Mouse (Mus musculus) CH12.LX (cell line): ENCODE measurements around the gene Trappc3.

ENCODE experiments used
- CHD2 ChIP-seq: IDR thresholded peaks from 2 replicates; pipeline ENCODE4 v1.6.1; 2011; ENCODE audit warnings: low read length, improper control_type of control experiment
- CTCF ChIP-seq, 2 experiments: IDR thresholded peaks in 1 of 2; conservative IDR thresholded peaks in 1 of 2; 2 replicates each; pipeline ENCODE4 v1.5.1; 2011 to 2012; ENCODE audit warnings: low read depth in 2 of 2, low read length in 2 of 2, improper control_type of control experiment in 1 of 2, inconsistent platforms in 1 of 2, mild to moderate bottlenecking in 1 of 2, moderate library complexity in 1 of 2
- E2F4 ChIP-seq: IDR thresholded peaks from 2 replicates; pipeline ENCODE4 v1.6.1; 2011; ENCODE audit warnings: low read depth, low read length, improper control_type of control experiment; ENCODE audit not compliant: insufficient replicate concordance
- MAFK ChIP-seq: IDR thresholded peaks from 2 replicates; pipeline ENCODE4 v1.6.1; 2011; ENCODE audit warnings: low read length, improper control_type of control experiment; ENCODE audit not compliant: insufficient replicate concordance
- NELFE ChIP-seq: IDR thresholded peaks from 2 replicates; pipeline ENCODE4 v1.6.1; 2011; ENCODE audit warnings: low read depth, low read length, improper control_type of control experiment
- POLR2A ChIP-seq: IDR thresholded peaks from 2 replicates; pipeline ENCODE4 v1.6.1; 2011; ENCODE audit warnings: low read depth, mild to moderate bottlenecking, improper control_type of control experiment, low read length
- TCF12 ChIP-seq: IDR thresholded peaks from 2 replicates; pipeline ENCODE4 v1.6.1; 2014; ENCODE audit warnings: low read depth, mild to moderate bottlenecking, inconsistent platforms, low read length, improper control_type of control experiment
- USF1 ChIP-seq: IDR thresholded peaks from 2 replicates; pipeline ENCODE4 v1.6.1; 2014; ENCODE audit warnings: low read depth, mild to moderate bottlenecking, inconsistent platforms, low read length, improper control_type of control experiment

DNA sequence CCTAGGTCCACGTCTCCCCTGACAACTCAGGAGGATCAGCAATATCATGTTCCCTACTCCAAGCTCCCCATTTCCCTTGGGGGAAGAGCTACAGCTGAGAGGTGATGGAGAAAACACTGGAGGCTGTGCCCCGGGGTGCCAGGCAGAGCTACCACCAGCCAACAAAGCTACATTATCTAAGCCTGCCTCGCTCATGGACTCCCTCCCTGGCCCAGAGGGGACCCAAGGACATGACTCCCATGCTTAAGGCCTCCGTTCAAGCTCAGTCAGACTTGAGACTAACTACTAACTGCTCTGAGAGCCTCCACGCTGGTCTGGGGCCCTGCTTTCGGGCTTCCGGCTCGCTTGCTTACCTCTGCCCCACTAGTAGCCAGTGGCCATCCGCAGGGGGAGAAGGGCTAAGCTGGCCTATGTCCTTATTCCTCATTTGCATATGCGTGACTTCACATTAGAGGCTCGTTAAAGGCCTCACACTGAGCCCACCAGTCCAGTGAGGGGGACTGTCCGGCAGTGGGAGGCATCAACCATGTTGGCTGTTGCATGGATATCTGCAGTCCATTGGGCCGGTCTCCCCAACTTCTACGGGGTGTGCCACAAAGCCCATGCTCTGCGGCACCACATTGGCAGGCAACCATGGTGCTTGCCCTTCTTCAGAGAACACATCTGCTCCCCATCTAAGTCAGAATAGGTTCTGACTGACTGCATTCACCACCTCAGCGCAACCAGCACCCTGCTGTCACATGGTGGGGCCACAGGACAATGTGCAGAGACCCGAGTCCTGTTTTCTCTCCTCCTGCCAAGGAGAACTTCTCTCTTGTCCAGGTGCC lies 9.5 kb upstream of the Trappc3 start:
- TF ChIP-seq CTCF (conservative IDR thresholded peaks at IDR 0.05 in 1 of 2, IDR thresholded peaks at IDR 0.05 in 1 of 2; ENCODE audit: low read depth in 2 of 2, low read length in 2 of 2) (no peak), USF1 (no peak), POLR2A (no peak), TCF12 (no peak), NELFE (no peak), E2F4 (no peak), CHD2 (no peak), MAFK (no peak)
